Mouse (Mus musculus) cerebellum, adult 2 months (tissue): ENCODE measurements around the gene Rbpjl. TPM values are rescaled to one million over a fixed set of nuclear protein-coding genes. Genes with fewer than 3 reads are reported as not detected.

Experiments used
- DNase-seq, 2 experiments: peaks; one replicate each; pipeline ENCODE4 v3.0.0; 2021
- H3K27ac ChIP-seq: fragments of 200-500 bp; 2 replicates; pipeline ENCODE4 v1.5.1; 2012; ENCODE audit warnings: low read length, control low read depth, inconsistent platforms; ENCODE audit not compliant: insufficient read depth
- H3K27me3 ChIP-seq: fragments of 200-500 bp; 2 replicates; pipeline ENCODE4 v1.6.1; 2012; ENCODE audit warnings: inconsistent platforms, mild to moderate bottlenecking, low read length, moderate library complexity; ENCODE audit not compliant: control insufficient read depth, insufficient read depth
- H3K4me1 ChIP-seq: fragments of 200-500 bp; 2 replicates; pipeline ENCODE4 v1.6.1; 2011; ENCODE audit warnings: low read length; ENCODE audit not compliant: control insufficient read depth, insufficient read depth
- H3K4me3 ChIP-seq: fragments of 200-500 bp; replicated peaks from 2 replicates; pipeline ENCODE3; 2011; ENCODE audit warnings: mild to moderate bottlenecking, low read depth, low read length, control low read depth; ENCODE audit not compliant: insufficient read depth
- CTCF ChIP-seq: fragments of 200-500 bp; IDR thresholded peaks from 2 replicates; pipeline ENCODE4 v1.5.1; 2011; ENCODE audit warnings: low read depth, mild to moderate bottlenecking, control low read depth, low read length, moderate library complexity, borderline replicate concordance; ENCODE audit not compliant: insufficient read depth
- POLR2A ChIP-seq: fragments of 200-500 bp; IDR thresholded peaks from 2 replicates; pipeline ENCODE4 v1.6.1; 2011; ENCODE audit warnings: low read length, control low read depth, borderline replicate concordance; ENCODE audit not compliant: insufficient read depth
- WGBS: fragments of 180-500 bp; shearing (Covaris S2); methylation state at CpG from one replicate; pipeline ENCODE4 v1.1.7; 2018; 5-methylcytosine and 5-hydroxymethylcytosine counted together
- polyA plus RNA-seq: library from polyadenylated mRNA; depleted of rRNA; stranded (reverse); fragments of >200 nt; gene quantifications from 2 replicates; pipeline ENCODE4 v1.2.3, GENCODE M21; 2012

Gene Rbpjl
- polyA plus RNA-seq, 1 experiment: 0.34 TPM

DNA sequence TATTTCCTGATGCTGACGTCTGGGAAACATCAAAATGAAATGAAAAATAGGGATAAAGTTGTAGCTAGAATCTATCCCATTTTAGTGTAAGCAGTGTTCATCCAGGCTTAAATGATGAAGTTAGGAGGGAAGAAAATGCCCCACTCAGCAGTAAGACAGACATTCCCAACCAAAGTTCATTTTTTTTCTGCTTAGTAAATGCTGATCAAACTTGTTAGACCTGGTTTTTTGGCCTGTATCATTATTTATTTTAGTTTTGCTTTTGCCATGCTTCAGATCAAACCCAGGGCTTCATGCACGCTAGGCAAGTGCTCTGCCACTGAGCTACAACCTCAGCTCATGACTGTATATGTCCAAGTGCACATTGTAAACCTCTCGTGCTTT, 43.1 kb downstream of the Rbpjl start:
- Histone ChIP-seq H3K4me1 (no peaks in the 10 kb centered on the region), H3K27me3 (no peaks in the 10 kb centered on the region), H3K4me3 (no peak overlapping the region), H3K27ac (no peak overlapping the region)
- no peak for DNase-seq
- TF ChIP-seq POLR2A (no peak), CTCF (no peak)
- WGBS: 73% methylated on average over 3 of the region's 3 CpGs

DNA sequence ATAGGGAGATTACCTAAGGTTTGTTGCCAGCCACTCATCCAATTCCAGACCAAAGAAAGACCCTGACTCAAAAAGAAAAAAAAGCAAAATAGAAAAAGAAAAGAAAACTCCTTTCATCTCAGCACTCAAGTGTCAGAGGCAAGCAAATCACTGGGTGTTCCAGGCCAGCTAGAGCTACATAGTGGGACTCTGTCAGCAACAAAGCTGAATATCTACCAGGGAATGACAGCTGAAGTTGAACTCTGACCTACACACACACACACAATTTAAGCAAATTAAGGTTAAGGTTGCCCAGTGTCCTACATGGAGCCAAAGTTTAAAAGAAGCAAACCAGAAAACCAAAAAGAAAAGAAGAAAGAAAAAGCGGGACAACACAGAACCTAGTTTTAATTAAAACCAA, 45.2 kb downstream of the Rbpjl start:
- 86% methylated on average over 1 of the region's 1 CpGs for WGBS
- H3K27ac ChIP-seq: no peak overlapping the region
- TF ChIP-seq CTCF: no peak
- TF ChIP-seq POLR2A: no peak
- H3K27me3 ChIP-seq: no peaks in the 10 kb centered on the region
- no peaks in the 10 kb centered on the region for H3K4me1 ChIP-seq
- no peak overlapping the region for H3K4me3 ChIP-seq
- DNase-seq: no peak

DNA sequence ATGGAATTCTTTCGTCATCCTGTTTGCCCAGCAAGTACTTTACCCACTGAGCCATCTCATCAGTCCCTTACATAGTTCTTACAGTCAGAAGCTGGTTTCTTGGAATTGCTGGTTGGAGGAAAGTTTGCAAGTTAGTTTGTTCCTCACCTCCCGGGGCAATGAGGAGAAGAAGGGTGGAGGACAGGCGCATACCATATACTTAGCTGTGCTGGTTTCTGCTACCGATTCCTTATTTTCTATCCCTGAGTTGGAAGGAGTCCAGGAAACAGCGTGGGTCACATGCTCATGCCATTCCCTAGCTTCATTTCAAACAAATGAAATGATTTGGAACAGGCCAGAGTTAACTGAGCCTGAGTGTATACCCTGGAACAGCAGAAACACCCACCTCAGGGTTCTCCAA, 46.0 kb downstream of the Rbpjl start:
- no peak for TF ChIP-seq POLR2A
- TF ChIP-seq CTCF: no peak
- WGBS: 62% methylated on average over 5 of the region's 5 CpGs

DNA sequence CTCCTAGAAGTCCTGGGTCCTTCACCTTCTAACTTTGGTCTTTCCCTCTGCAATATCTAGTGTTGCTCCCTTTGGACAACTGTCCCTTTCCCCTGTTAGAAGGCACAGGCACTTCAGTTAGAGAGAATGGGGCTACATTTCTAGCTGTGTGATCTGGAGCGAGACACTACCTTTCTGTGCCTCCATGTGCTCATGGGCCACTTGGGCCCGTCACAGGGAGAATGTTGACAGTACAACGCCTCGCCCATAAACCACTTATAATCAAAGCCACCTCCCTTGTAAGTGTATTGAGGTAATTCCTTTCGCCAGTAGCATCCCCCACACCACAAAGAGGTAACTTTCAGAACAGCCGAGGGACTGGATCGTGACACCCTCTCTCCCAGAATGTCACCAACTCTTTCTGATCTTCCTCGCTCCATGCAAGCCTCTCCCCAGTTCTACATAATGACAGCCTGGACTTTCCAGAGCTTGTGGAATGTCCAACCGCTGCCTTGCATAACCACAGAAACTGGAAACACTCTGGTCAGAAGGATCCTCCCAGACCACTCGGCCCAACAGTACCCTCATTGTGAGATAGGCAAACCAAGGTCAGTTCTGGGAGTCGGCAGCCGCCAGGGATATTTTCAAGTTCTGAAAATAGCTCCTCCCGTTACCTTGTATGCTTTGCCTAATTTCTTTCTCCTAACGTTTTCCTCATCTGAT, 46.6 kb downstream of the Rbpjl start:
- TF ChIP-seq CTCF: no peak
- TF ChIP-seq POLR2A: no peak
- WGBS: 89% methylated on average over 14 of the region's 14 CpGs
- Histone ChIP-seq H3K27ac (no peak overlapping the region), H3K27me3 (no peaks in the 10 kb centered on the region), H3K4me1 (no peaks in the 10 kb centered on the region), H3K4me3 (no peak overlapping the region)
- DNase-seq: no peak

More for the DNA sequence above, 46.0 kb downstream of the Rbpjl start:
- Histone ChIP-seq H3K4me1 (no peaks in the 10 kb centered on the region), H3K27me3 (no peaks in the 10 kb centered on the region), H3K4me3 (no peak overlapping the region), H3K27ac (no peak overlapping the region)
- no peak for DNase-seq

DNA sequence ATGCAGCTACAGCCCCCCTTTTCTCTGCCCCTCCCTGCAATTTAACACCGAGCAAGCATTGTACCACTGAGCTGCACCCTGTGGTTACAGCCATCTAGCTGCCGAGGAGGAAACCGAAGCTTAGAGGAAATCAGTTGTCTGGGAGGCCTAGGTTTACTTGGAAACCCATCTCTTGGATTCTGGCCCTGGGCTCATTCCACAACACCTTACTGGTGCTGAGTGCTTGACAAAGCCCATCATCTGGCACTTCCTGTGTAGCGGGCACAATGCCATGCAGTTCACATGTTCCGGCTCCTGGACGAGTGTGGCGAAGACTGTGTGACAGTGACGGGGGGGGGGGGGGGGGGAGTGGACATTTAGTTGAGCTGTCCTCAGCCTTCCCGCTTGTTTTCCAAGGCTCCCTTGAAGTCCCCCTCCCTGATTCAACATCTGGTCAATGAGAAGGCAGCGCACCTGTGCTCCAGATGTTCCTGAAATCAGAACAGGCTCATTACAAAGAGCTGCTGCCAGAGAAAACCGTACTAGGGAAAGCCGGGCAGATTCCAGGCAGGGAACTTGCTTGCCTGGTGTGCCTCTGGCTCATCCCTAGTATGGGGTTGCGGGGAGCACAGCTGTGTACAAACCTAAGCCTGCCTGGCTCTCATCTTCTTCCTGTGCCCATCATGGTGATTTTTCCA, 49.2 kb downstream of the Rbpjl start:
- no peak for TF ChIP-seq CTCF
- TF ChIP-seq POLR2A: no peak
- WGBS: 25% methylated on average over 13 of the region's 13 CpGs
- Histone ChIP-seq H3K4me1 (no peaks in the 10 kb centered on the region), H3K4me3 (no peak overlapping the region), H3K27me3 (no peaks in the 10 kb centered on the region), H3K27ac (no peak overlapping the region)
- no peak for DNase-seq

DNA sequence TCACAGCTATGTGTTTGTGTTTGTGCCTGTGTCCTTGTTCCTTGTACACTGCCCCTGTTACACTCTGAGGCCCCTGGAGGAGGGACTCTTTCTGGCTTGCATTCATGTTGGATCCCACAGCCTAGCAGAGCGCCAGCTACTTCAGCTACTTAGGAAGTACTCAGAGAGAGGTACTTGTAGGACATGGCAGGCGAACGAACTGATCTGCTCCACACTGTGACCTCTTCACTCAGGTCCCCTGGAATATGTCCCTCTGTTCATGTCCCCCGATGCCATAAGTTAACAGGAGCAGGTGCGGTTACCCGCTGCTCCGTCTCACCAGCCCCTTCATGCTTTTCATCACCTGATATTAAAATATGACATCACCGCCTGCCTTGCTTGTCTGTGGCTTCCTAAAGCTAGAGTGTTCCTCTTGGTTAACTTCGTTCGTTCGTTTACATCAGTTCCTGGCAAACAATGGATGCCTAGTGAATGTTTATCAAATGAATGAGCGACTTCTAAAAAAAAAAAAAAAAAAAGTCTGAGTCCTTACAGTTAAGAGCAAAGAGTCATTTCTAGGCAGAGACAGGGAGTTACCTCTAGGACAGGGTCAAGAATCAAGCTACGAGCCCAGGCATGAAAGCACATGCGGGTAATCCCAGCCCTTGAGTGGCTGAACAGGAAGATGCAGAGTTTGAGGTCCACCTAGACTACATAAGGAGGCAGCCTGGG, 50.3 kb downstream of the Rbpjl start:
- no peaks in the 10 kb centered on the region for H3K27me3 ChIP-seq
- TF ChIP-seq POLR2A: no peak
- no peak overlapping the region for H3K27ac ChIP-seq
- 78% methylated on average over 14 of the region's 14 CpGs for WGBS
- H3K4me3 ChIP-seq: no peak overlapping the region
- H3K4me1 ChIP-seq: no peaks in the 10 kb centered on the region
- no peak for DNase-seq

DNA sequence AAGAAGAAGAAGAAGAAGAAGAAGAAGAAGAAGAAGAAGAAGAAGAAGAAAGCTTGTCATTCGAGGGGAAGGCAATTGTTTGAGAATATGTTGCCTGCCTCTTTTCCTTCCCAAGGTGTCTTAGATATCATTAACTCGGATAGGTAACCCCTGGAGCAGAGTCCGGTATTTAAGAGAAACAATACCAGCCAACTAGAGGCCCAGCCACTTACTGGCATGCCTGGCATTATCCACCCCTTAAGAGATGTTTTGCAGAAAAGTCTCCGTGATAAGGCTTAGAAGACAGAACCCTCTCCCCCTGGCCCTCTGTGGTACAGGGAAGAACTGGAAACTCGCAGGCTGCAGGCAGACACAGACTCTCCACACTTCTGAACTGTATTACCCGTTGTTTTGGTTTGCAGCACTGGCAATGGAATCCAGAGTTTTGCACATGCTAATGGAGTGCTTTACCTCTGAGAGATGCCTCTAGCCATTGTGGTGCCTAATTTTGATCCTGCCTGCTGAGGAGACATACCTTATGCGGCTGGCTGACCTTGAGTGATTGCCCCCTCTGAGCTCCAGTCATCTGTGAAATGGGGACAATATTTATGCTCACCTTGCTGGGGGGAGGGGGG, 51.1 kb downstream of the Rbpjl start:
- no peaks in the 10 kb centered on the region for H3K27me3 ChIP-seq
- no peak for DNase-seq
- H3K4me1 ChIP-seq: no peaks in the 10 kb centered on the region
- H3K27ac ChIP-seq: no peak overlapping the region
- WGBS: 64% methylated on average over 7 of the region's 7 CpGs
- H3K4me3 ChIP-seq: no peak overlapping the region
- TF ChIP-seq POLR2A (no peak), CTCF (no peak)

DNA sequence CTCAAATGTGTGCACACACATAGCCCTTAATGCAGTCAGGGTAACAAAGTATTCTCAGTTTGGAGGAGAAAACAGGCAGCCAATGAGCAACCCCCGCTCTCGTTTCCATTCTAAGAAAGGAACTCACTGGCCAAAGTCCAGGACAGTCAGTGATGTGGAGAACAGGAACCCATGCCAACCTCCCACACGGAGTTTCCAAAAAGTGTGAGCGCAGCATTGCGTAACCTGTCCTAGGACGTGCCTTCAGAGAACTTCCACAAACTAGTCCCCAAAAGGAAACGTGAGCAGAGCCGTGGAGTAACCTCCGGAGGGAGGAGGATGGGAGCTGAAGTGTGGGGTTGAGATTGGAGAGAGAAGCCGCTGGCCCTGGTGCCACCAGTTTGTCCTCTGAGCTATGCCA, 51.9 kb downstream of the Rbpjl start:
- WGBS: 45% methylated on average over 10 of the region's 10 CpGs
- DNase-seq: no peak

More for the DNA sequence above, 51.9 kb downstream of the Rbpjl start:
- no peak for TF ChIP-seq CTCF
- TF ChIP-seq POLR2A: no peak
- Histone ChIP-seq H3K27ac (no peak overlapping the region), H3K4me3 (no peak overlapping the region), H3K27me3 (no peaks in the 10 kb centered on the region), H3K4me1 (no peaks in the 10 kb centered on the region)
